Mouse (Mus musculus) liver, embryonic 14.5 days (tissue): ENCODE measurements around the gene Lrig2. TPM values are rescaled to one million over a fixed set of nuclear protein-coding genes. Genes with fewer than 3 reads are reported as not detected.

Experiments
- ATAC-seq: fragments of 200-750 bp; cut with Nextera tagmentation; 2 replicates; pipeline ENCODE4 v1.8.0; 2017; ENCODE audit warnings: moderate number of reproducible peaks, mild to moderate bottlenecking, moderate library complexity; ENCODE audit not compliant: insufficient read depth
- DNase-seq, 3 experiments: peaks; one replicate each; pipeline ENCODE4 v3.0.0-alpha.2; 2012 to 2013; ENCODE audit warnings: low read depth in 3 of 3, low spot score in 3 of 3
- H3K27ac ChIP-seq: fragments of 300-500 bp; sonication (generic); 2 replicates; pipeline ENCODE4 v1.5.1; 2014; ENCODE audit warnings: moderate library complexity, mild to moderate bottlenecking, control low read depth, inconsistent platforms
- H3K27me3 ChIP-seq: fragments of 300-500 bp; sonication (generic); 2 replicates; pipeline ENCODE4 v1.6.1; 2014; ENCODE audit warnings: mild to moderate bottlenecking, low read length, moderate library complexity; ENCODE audit not compliant: control insufficient read depth, insufficient read depth
- H3K36me3 ChIP-seq: fragments of 300-500 bp; sonication (generic); replicated peaks from 2 replicates; pipeline ENCODE4 v1.6.1; 2014; ENCODE audit warnings: low read depth; ENCODE audit not compliant: control insufficient read depth, insufficient read depth
- H3K4me1 ChIP-seq, 2 experiments: fragments of 200-500 bp in 1 of 2; fragments of 300-500 bp in 1 of 2; sonication (generic) in 1 of 2; replicated peaks; 2 replicates each; pipeline ENCODE4 v1.6.1; 2012 to 2014; ENCODE audit warnings: antibody characterized with exemption in 1 of 2, inconsistent platforms in 1 of 2, low read length in 1 of 2; ENCODE audit not compliant: control insufficient read depth in 2 of 2, insufficient read depth in 2 of 2
- H3K4me2 ChIP-seq: fragments of 300-500 bp; sonication (generic); 2 replicates; pipeline ENCODE4 v1.6.1; 2014; ENCODE audit warnings: low read depth, mild to moderate bottlenecking, control low read depth, moderate library complexity
- H3K4me3 ChIP-seq, 2 experiments: fragments of 200-500 bp in 1 of 2; fragments of 300-500 bp in 1 of 2; sonication (generic) in 1 of 2; 2 replicates each; pipeline ENCODE4 v1.5.1; 2012 to 2014; ENCODE audit warnings: low read depth in 2 of 2, low read length in 2 of 2, mild to moderate bottlenecking in 2 of 2, control low read depth in 1 of 2, inconsistent platforms in 1 of 2, moderate library complexity in 1 of 2; ENCODE audit not compliant: insufficient read depth in 1 of 2
- H3K9ac ChIP-seq: fragments of 300-500 bp; sonication (generic); replicated peaks from 2 replicates; pipeline ENCODE4 v1.6.1; 2014; ENCODE audit warnings: mild to moderate bottlenecking, control low read depth, moderate library complexity
- H3K9me3 ChIP-seq: fragments of 300-500 bp; sonication (generic); 2 replicates; pipeline ENCODE4 v1.6.1; 2016; ENCODE audit warnings: low read length, mixed read lengths; ENCODE audit not compliant: control insufficient read depth
- CTCF ChIP-seq: IDR thresholded peaks from 2 replicates; pipeline ENCODE4 v1.5.1; 2016; ENCODE audit warnings: antibody characterized with exemption, low read depth, control low read depth
- EP300 ChIP-seq: IDR thresholded peaks from 2 replicates; pipeline ENCODE4 v1.6.1; 2016; ENCODE audit warnings: antibody characterized with exemption, low read depth
- WGBS: fragments of 180-500 bp; shearing (Covaris S2); extraction: QIAGEN DNeasy Blood & Tissue Kit; methylation state at CpG from one replicate; pipeline ENCODE4 v1.1.7; 2014; ENCODE audit not compliant: insufficient replicate concordance; 5-methylcytosine and 5-hydroxymethylcytosine counted together
- polyA plus RNA-seq, 2 experiments: library from polyadenylated mRNA; depleted of rRNA in 1 of 2; stranded (reverse) in 1 of 2; unstranded in 1 of 2; fragments of >200 nt; fragmentation: Nextera tagmentation in 1 of 2; extraction: Ambion mirVana in 1 of 2; gene quantifications; 2 replicates each; pipeline versions ENCODE4 v1.2.1 to v1.2.3; 2012 to 2014

The Lrig2 gene
- polyA plus RNA-seq, 2 experiments: 1.9 to 3.1 TPM

- H3K9ac ChIP-seq: no peak overlapping the region
- 37% methylated on average over 8 of the region's 8 CpGs for WGBS
- DNase-seq (no peak), ATAC-seq (no peak)
- no peak overlapping the region for H3K4me2 ChIP-seq
- H3K36me3 ChIP-seq: no peaks in the 10 kb centered on the region
- H3K9me3 ChIP-seq: no peaks in the 10 kb centered on the region
- H3K27me3 ChIP-seq: no peaks in the 10 kb centered on the region
- no peak for TF ChIP-seq EP300
- no peak for TF ChIP-seq CTCF
- H3K27ac ChIP-seq: no peak overlapping the region
- no peak overlapping the region for H3K4me3 ChIP-seq
- H3K4me1 ChIP-seq: no peaks in the 10 kb centered on the region
These were observed 137.8 kb downstream of the Lrig2 start for GRCm38 (mm10) chr3:104373907-104374306.

- no peaks in the 10 kb centered on the region for H3K9me3 ChIP-seq
- no peaks in the 10 kb centered on the region for H3K36me3 ChIP-seq
- H3K4me3 ChIP-seq: no peak overlapping the region
- TF ChIP-seq CTCF (no peak), EP300 (no peak)
- no peak overlapping the region for H3K9ac ChIP-seq
- no peak overlapping the region for H3K27ac ChIP-seq
- H3K4me2 ChIP-seq: no peak overlapping the region
- DNase-seq: no peak
- WGBS: 47% methylated on average over 2 of the region's 2 CpGs
- no peaks in the 10 kb centered on the region for H3K4me1 ChIP-seq
- no peak for ATAC-seq
- no peaks in the 10 kb centered on the region for H3K27me3 ChIP-seq
These were observed 139.3 kb downstream of the Lrig2 start for GRCm38 (mm10) chr3:104372374-104372773.

GRCm38 (mm10) chr3:104367912-104368311, 143.8 kb downstream of the Lrig2 start:
- H3K4me2 ChIP-seq: no peak overlapping the region
- H3K36me3 ChIP-seq: no peaks in the 10 kb centered on the region
- H3K4me3 ChIP-seq: no peak overlapping the region
- DNase-seq (no peak), ATAC-seq (no peak)
- no peak overlapping the region for H3K27ac ChIP-seq
- H3K9me3 ChIP-seq: no peaks in the 10 kb centered on the region
- 63% methylated on average over 2 of the region's 2 CpGs for WGBS
- H3K9ac ChIP-seq: no peak overlapping the region
- H3K4me1 ChIP-seq: no peaks in the 10 kb centered on the region; a peak in 1 of 4 replicates
- TF ChIP-seq CTCF (no peak), EP300 (no peak)
- H3K27me3 ChIP-seq: no peaks in the 10 kb centered on the region

GRCm38 (mm10) chr3:104361814-104362213, 149.9 kb downstream of the Lrig2 start:
- no peaks in the 10 kb centered on the region for H3K27me3 ChIP-seq
- H3K9ac ChIP-seq: no peak overlapping the region
- no peak for TF ChIP-seq CTCF
- no peak for TF ChIP-seq EP300
- ATAC-seq (no peak), DNase-seq (no peak)
- H3K4me2 ChIP-seq: no peak overlapping the region
- no peak overlapping the region for H3K27ac ChIP-seq
- H3K4me1 ChIP-seq: peaks cover 0 to 2% of the 10 kb centered on the region in 2 experiments; a peak in 1 of 4 replicates
- H3K36me3 ChIP-seq: no peaks in the 10 kb centered on the region
- no peaks in the 10 kb centered on the region for H3K9me3 ChIP-seq
- no peak overlapping the region for H3K4me3 ChIP-seq
- 75% methylated on average over 8 of the region's 8 CpGs for WGBS

GRCm38 (mm10) chr3:104360325-104360724, 151.4 kb downstream of the Lrig2 start:
- no peaks in the 10 kb centered on the region for H3K36me3 ChIP-seq
- WGBS: 50% methylated on average over 5 of the region's 5 CpGs
- ATAC-seq (no peak), DNase-seq (no peak)
- H3K4me3 ChIP-seq: no peak overlapping the region
- no peak overlapping the region for H3K4me2 ChIP-seq
- H3K9me3 ChIP-seq: no peaks in the 10 kb centered on the region
- no peak overlapping the region for H3K27ac ChIP-seq
- TF ChIP-seq CTCF (no peak), EP300 (no peak)
- H3K4me1 ChIP-seq: peaks cover 0 to 2% of the 10 kb centered on the region in 2 experiments; a peak in 1 of 4 replicates
- H3K9ac ChIP-seq: no peak overlapping the region
- H3K27me3 ChIP-seq: no peaks in the 10 kb centered on the region
